Mouse (Mus musculus) heart, embryonic 13.5 days (tissue): ENCODE results near the gene Atp6v1d. TPM values are rescaled to one million over a fixed set of nuclear protein-coding genes. Genes with fewer than 3 reads are reported as not detected.

ENCODE experiments used
- ATAC-seq: fragments of 200-750 bp; cut with Nextera tagmentation; 2 replicates; pipeline ENCODE4 v1.8.0; 2017; ENCODE audit warnings: moderate TSS enrichment; ENCODE audit not compliant: insufficient number of reproducible peaks, low FRiP score, low TSS enrichment; ENCODE audit errors: extremely low read depth
- H3K27ac ChIP-seq: fragments of 300-500 bp; sonication (generic); replicated peaks from 2 replicates; pipeline ENCODE4 v1.5.1; 2015; ENCODE audit warnings: moderate library complexity, mild to moderate bottlenecking, inconsistent platforms
- H3K27me3 ChIP-seq: fragments of 300-500 bp; sonication (generic); replicated peaks from 2 replicates; pipeline ENCODE4 v1.6.1; 2015; ENCODE audit warnings: mild to moderate bottlenecking, inconsistent platforms
- H3K36me3 ChIP-seq: fragments of 300-500 bp; sonication (generic); 2 replicates; pipeline ENCODE4 v1.6.1; 2015; ENCODE audit warnings: mild to moderate bottlenecking, inconsistent platforms
- H3K4me1 ChIP-seq: fragments of 300-500 bp; sonication (generic); 2 replicates; pipeline ENCODE4 v1.6.1; 2015; ENCODE audit warnings: inconsistent platforms
- H3K4me2 ChIP-seq: fragments of 300-500 bp; sonication (generic); 2 replicates; pipeline ENCODE4 v1.6.1; 2015; ENCODE audit warnings: inconsistent platforms, mild to moderate bottlenecking, moderate library complexity
- H3K4me3 ChIP-seq: fragments of 300-500 bp; sonication (generic); 2 replicates; pipeline ENCODE4 v1.5.1; 2015; ENCODE audit warnings: moderate library complexity, mild to moderate bottlenecking, inconsistent platforms
- H3K9ac ChIP-seq: fragments of 300-500 bp; sonication (generic); 2 replicates; pipeline ENCODE4 v1.6.1; 2015; ENCODE audit warnings: inconsistent platforms, mild to moderate bottlenecking, moderate library complexity
- H3K9me3 ChIP-seq: fragments of 300-500 bp; sonication (generic); 2 replicates; pipeline ENCODE4 v1.6.1; 2016; ENCODE audit warnings: inconsistent platforms
- WGBS: fragments of 180-500 bp; shearing (Covaris S2); methylation state at CpG from one replicate; pipeline ENCODE4 v1.1.7; 2015; ENCODE audit warnings: mixed read lengths; 5-methylcytosine and 5-hydroxymethylcytosine counted together
- polyA plus RNA-seq: library from polyadenylated mRNA; unstranded; fragments of >200 nt; fragmentation: Nextera tagmentation; extraction: Ambion mirVana; gene quantifications from 2 replicates; pipeline ENCODE4 v1.2.1, GENCODE M21; 2015

Gene Atp6v1d
- polyA plus RNA-seq, 1 experiment from 2014 or later = 67.6 TPM

DNA sequence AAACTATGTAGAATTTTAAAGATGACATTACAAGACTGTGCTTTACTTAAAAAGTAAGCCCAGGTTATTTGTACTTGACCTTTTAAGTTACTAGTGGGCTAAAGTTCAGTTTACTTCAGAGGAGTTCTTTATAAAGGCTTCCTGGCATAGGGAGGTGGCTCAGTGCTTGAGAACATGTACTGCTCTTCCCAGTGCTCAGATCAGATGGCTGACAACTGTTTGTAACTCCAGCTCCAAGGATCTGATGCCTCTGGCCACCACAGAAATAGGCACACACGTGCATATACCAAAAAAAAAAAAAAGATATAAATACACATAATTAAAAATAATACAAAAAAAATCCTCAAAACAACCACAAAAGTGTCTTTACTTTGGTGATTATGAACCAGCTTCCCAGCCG, 70.6 kb downstream of the Atp6v1d start:
- H3K9me3 ChIP-seq = no peaks in the 10 kb centered on the region
- no peak overlapping the region for H3K4me3 ChIP-seq
- no peaks in the 10 kb centered on the region for H3K27me3 ChIP-seq
- H3K9ac ChIP-seq = no peak overlapping the region
- H3K27ac ChIP-seq = no peak overlapping the region
- peaks cover 29% of the 10 kb centered on the region for H3K4me1 ChIP-seq
- H3K36me3 ChIP-seq = no peaks in the 10 kb centered on the region
- 55% methylated on average over 2 of the region's 2 CpGs for WGBS
- no peak overlapping the region for H3K4me2 ChIP-seq
- ATAC-seq = no peak

Other genes with a start within 250 kb of the Atp6v1d start
- gene Fam71d, start 170.1 kb downstream of the Atp6v1d start, polyA plus RNA-seq = not detected in 2 replicates
- 14.6 and 16.8 TPM in 2 replicates for gene Mpp5, start 112.7 kb downstream of the Atp6v1d start, polyA plus RNA-seq
- gene Eif2s1, start 181 bp upstream of the Atp6v1d start, polyA plus RNA-seq = 152 and 167 TPM in 2 replicates
- gene Plek2, start 45.3 kb upstream of the Atp6v1d start, polyA plus RNA-seq = 6.2 and 7.7 TPM in 2 replicates
- 2.6 TPM in 2 replicates for gene Tmem229b, start 146.0 kb upstream of the Atp6v1d start, polyA plus RNA-seq
- gene Plekhh1, start 167.5 kb upstream of the Atp6v1d start, polyA plus RNA-seq = 2.3 and 2.7 TPM in 2 replicates
- 14.5 and 15.4 TPM in 2 replicates for gene Pigh, start 228.0 kb upstream of the Atp6v1d start, polyA plus RNA-seq